Mouse (Mus musculus): Measurements from ENCODE around the gene Gm4907. TPM values are rescaled to one million over a fixed set of nuclear protein-coding genes. Genes with fewer than 3 reads are reported as not detected.
"Not testable (repeated sequence)": the region's sequence is repeated elsewhere in the genome, so short reads cannot be mapped to it uniquely, and the experiment has no call there.

Gm4907 gene
- total RNA-seq (2017), result not detected in 3 replicates

DNA sequence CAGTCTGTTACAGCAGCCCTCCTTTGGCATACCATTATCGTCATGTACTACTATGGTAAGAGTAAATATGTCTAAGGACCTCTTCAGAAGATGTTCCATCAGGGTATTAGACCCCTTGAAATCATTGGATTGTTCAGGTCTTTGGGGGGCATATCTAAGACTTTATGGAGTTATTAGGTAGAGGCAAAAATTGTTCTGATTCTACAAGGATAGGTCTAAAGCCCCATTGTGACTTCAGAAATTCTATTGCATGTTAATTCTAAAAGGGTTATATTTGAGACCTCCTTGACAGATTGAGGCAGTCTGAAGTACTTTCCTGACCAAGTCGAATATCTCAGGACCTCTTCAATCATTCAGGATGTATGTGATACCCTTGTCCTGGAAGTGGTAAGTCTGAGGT is at the start of gene Gm4907:
Gm4907 (plus strand) TSS at position 301 of the 400 bp plus-strand sequence.
- ATAC-seq (replicated peaks; ENCODE audit: insufficient number of reproducible peaks, low FRiP score, low TSS enrichment, poor library complexity, severe bottlenecking), result not testable (repeated sequence)

DNA sequence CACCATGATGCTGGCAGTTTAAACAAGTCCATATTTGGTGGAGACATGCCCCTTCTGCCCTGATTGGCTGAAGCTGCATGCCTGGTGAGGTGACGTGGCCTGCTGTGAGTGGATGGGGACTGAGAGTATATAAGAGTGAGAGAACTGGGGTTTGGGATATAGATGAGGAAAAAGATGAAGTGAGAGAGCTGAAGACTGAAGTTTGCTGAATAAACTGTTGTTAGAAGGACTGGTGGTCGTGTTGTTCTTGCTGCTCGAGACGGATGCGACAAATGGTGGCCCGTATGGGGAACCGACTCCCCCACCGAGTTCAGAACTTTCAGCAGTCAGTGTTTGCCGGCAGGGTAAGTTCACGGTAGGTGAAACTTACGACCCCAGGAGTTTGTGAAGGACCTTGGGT is 48.6 kb upstream of the Gm4907 start:
- not testable (repeated sequence) for ATAC-seq (replicated peaks; ENCODE audit: insufficient number of reproducible peaks, low FRiP score, low TSS enrichment, poor library complexity, severe bottlenecking)

DNA sequence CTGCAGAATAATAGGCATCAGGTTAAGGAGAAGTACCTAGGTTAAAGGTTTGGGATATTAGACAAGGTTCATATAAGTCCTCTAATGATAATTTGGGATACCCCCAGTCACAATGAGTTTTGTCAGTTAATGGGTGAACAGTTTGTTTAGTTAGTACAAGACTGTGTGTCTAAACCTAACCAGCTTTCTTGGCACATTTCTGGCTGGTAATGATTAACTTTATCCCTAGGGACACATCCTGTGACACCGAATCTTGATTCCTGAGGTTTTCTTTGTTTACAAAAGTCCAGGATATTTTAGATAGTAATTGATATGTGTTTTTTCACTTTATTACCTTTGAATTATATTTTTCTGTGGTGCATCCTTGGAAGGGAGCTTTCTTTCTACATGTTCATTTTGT is 41.4 kb upstream of the Gm4907 start:
- no peak for ATAC-seq (replicated peaks; ENCODE audit: insufficient number of reproducible peaks, low FRiP score, low TSS enrichment, poor library complexity, severe bottlenecking)

DNA sequence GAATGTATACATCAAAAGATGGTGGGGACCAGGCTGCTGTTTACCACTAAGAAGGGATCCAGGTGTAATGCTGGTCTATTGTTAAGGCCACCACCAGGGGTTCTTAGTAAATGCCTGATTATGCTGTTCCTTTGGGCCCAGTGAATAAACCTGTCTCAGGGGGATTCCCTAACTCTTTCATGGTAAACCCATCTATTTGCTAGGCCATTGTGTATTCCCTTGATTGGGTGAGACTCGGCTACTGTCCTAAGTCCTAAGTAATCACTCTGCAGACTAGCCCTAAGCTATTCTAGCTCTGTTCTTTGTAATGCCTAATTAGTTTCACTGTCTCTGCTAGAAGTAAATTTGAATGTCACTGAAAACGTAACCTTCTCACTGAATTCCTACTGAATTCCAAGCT is 71.8 kb downstream of the Gm4907 start:
- no peak for ATAC-seq (replicated peaks; ENCODE audit: insufficient number of reproducible peaks, low FRiP score, low TSS enrichment, poor library complexity, severe bottlenecking)

Other genes starting within 250 kb of the Gm4907 start
- 25.8 to 50.2 TPM (median 36.4 TPM) in 3 replicates for gene Wdr44, start 189.5 kb upstream of the Gm4907 start, total RNA-seq (2017)
- gene Gm4985, start 76.4 kb downstream of the Gm4907 start, total RNA-seq (2017), result not detected in 3 replicates

All from monocyte, adult 5-6 weeks (primary cell).